8 mouse cellular contexts compared by ENCODE assay signal in the genomic region with DNA sequence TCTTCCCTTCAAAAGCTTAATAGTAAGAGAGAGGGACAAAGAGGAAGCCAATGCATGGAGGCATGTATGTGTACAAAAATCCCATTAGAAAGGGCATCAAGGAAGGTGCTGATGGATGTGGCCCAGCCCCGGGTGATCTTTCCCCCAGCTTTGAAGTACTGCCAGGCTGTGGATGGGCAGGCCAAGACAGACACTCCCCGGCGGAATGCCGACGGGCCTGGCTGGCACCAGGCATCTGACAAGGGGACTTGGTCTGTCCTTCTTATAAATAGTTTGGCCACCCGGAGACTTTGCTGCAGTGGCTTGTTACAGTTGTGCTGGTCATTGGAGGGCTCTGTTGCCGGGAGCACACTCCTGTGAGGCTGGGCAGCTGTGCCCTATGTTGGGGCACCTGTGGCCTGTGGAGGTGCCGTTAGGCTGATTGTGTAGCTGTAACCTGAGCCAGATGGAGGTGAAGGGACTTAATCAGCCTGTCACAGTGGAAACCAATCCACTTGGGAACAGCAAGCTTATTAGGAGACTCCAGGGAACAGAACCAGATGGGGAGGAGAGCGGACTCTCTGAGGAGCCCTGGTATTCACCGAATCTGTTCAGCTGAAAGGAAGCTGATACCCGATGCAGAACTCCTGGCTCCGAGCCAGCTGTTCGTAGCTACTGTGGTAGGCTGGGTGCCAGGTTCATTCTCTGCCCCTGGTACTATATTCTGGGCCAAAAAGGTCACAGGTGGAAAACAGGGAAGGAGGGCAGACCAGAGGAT. TPM values are rescaled to one million over a fixed set of nuclear protein-coding genes. Genes with fewer than 3 reads are reported as not detected.
DNase-seq lines count a peak whose midpoint lies in the region; ATAC-seq lines count a peak whose summit lies in the region.

No protein-coding gene starts in this region.

- whole genome bisulfite sequencing in limb, embryonic 12.5 days: 53% methylated on average over 13 of the region's 13 CpGs

- H3K9me3 ChIP-seq in limb, embryonic 12.5 days: no peaks in the 10 kb centered on the region

- no peak overlapping the region for H3K27ac ChIP-seq in limb, embryonic 12.5 days

- H3K36me3 ChIP-seq in limb, embryonic 12.5 days: no peaks in the 10 kb centered on the region

- H3K9ac ChIP-seq in limb, embryonic 12.5 days (replicated peaks): no peak overlapping the region

- H3K4me2 ChIP-seq in limb, embryonic 12.5 days: no peak overlapping the region

- H3K4me1 ChIP-seq in limb, embryonic 12.5 days (replicated peaks): peaks cover 16% of the 10 kb centered on the region

- ATAC-seq in limb, embryonic 12.5 days (ENCODE audit: insufficient number of reproducible peaks, insufficient read depth, low FRiP score, low TSS enrichment, low read depth): peak; percentile 44
- no peak for ATAC-seq in megakaryocyte, adult 5-6 weeks (ENCODE audit: poor library complexity, severe bottlenecking)

- no peak overlapping the region for H3K4me3 ChIP-seq in limb, embryonic 12.5 days (replicated peaks)

- no peaks in the 10 kb centered on the region for H3K27me3 ChIP-seq in limb, embryonic 12.5 days

- peak; percentile 83 for DNase-seq in gastrocnemius, adult 18-20 months (ENCODE audit: low spot score)
- DNase-seq in gastrocnemius, postnatal 4 days (ENCODE audit: low spot score in 2 of 2): no peak
- peak; percentile 53 to 56 for DNase-seq in adrenal gland, postnatal 36 days
- peak; percentile 60 for DNase-seq in heart, adult 8-10 months (ENCODE audit: low spot score)
- no peak for DNase-seq in layer of hippocampus, adult 18-20 months (ENCODE audit: low spot score in 2 of 2)
- DNase-seq in spleen, postnatal 14 days (ENCODE audit: low spot score in 2 of 2): no peak

RNA-seq across cellular contexts. Expression of a gene that starts 15.9 kb away (rescaled TPM):
- total RNA-seq in gastrocnemius, adult 18-20 months (2021): 10 to 100 TPM; 99.0 to 99.1 TPM
- total RNA-seq in gastrocnemius, postnatal 4 days (2021): 100 to 1,000 TPM; 103 to 112 TPM
- total RNA-seq in adrenal gland, postnatal 36 days (2021): 10 to 100 TPM; 16.6 to 44.6 TPM
- total RNA-seq in heart, adult 8-10 months (2022): 10 to 100 TPM; 65.1 to 92.0 (median 80.7) TPM
- 41.4 and 43.8 TPM in 2 replicates for polyA plus RNA-seq in limb, embryonic 12.5 days (2016; fragmentation: Nextera tagmentation; extraction: Ambion mirVana)
- total RNA-seq in layer of hippocampus, adult 18-20 months (2021): 10 to 100 TPM; 46.1 to 50.2 TPM
- total RNA-seq in megakaryocyte, adult 5-6 weeks (2015): 0.60 TPM in 1 of 2 replicates, not detected in the other
- total RNA-seq in megakaryocyte, adult 5-6 weeks (2017): not detected in 2 replicates

RNA-seq across cellular contexts. Expression of a gene that starts 52.5 kb away (rescaled TPM):
- under 1 TPM; 0.11 to 0.21 TPM for total RNA-seq in gastrocnemius, adult 18-20 months (2021)
- 1 to 10 TPM; 1.9 to 2.4 TPM for total RNA-seq in gastrocnemius, postnatal 4 days (2021)
- total RNA-seq in adrenal gland, postnatal 36 days (2021): 1 to 10 TPM in 1 of 2 experiments, under 1 TPM in 1; 0.99 to 2.0 TPM
- under 1 TPM; 0.33 to 1.00 (median 0.66) TPM for total RNA-seq in heart, adult 8-10 months (2022)
- 2.9 and 4.6 TPM in 2 replicates for polyA plus RNA-seq in limb, embryonic 12.5 days (2016; fragmentation: Nextera tagmentation; extraction: Ambion mirVana)
- 100 to 1,000 TPM; 159 to 175 TPM for total RNA-seq in layer of hippocampus, adult 18-20 months (2021)
- not detected in 2 replicates for total RNA-seq in megakaryocyte, adult 5-6 weeks (2015)
- total RNA-seq in megakaryocyte, adult 5-6 weeks (2017): not detected in 2 replicates

Comparison
In these comparisons a context has a peak if more than half of its experiments do, and no peak if none do; other contexts are left out.
1. DNase-seq: peak in gastrocnemius, adult 18-20 months (single experiment), adrenal gland, postnatal 36 days (2 of 2) and heart, adult 8-10 months (single experiment); none in gastrocnemius, postnatal 4 days (0 of 2), layer of hippocampus, adult 18-20 months (0 of 2) and spleen, postnatal 14 days (0 of 2).
2. RNA of a gene that starts 15.9 kb away (total RNA-seq): 103 to 112 TPM in gastrocnemius, postnatal 4 days, 99.0 to 99.1 TPM in gastrocnemius, adult 18-20 months, 65.1 to 92.0 TPM in heart, adult 8-10 months, 46.1 to 50.2 TPM in layer of hippocampus, adult 18-20 months and 16.6 to 44.6 TPM in adrenal gland, postnatal 36 days; 0.60 TPM in megakaryocyte, adult 5-6 weeks; every median in the first group is over 10 times any median in the second.
3. RNA of a gene that starts 52.5 kb away (total RNA-seq): 159 to 175 TPM in layer of hippocampus, adult 18-20 months; 1.9 to 2.4 TPM in gastrocnemius, postnatal 4 days, 0.99 to 2.0 TPM in adrenal gland, postnatal 36 days, 0.33 to 1.00 TPM in heart, adult 8-10 months, 0.11 to 0.21 TPM in gastrocnemius, adult 18-20 months and not detected in megakaryocyte, adult 5-6 weeks; every median in the first group is over 10 times any median in the second.